Mouse (Mus musculus) splenic B cell, adult 2 months (primary cell): ENCODE measurements around the gene Slc26a8.
A peak's percentile ranks its signal among the peaks of the same experiment; 100 is the strongest.

Experiments
- DNase-seq: peaks from one replicate; pipeline ENCODE4 v3.0.0-alpha.2; 2011; ENCODE audit warnings: low read depth, low spot score
- H3K27me3 ChIP-seq: 2 replicates; pipeline ENCODE4 v1.6.1; 2012; ENCODE audit warnings: mild to moderate bottlenecking, low read length, moderate library complexity, mixed read lengths; ENCODE audit not compliant: control insufficient read depth, poor library complexity, insufficient read depth, severe bottlenecking
- H3K36me3 ChIP-seq: 2 replicates; pipeline ENCODE4 v1.6.1; 2012; ENCODE audit warnings: mild to moderate bottlenecking, low read length, moderate library complexity, mixed read lengths; ENCODE audit not compliant: control insufficient read depth, poor library complexity, insufficient read depth, severe bottlenecking

The Slc26a8 gene

GRCm38 (mm10) chr17:28640113-28640512 lies 49.9 kb downstream of the Slc26a8 start:
- no peak for DNase-seq
- no peaks in the 10 kb centered on the region for H3K27me3 ChIP-seq
- H3K36me3 ChIP-seq, result no peaks in the 10 kb centered on the region

GRCm38 (mm10) chr17:28637711-28638690 lies 52.0 kb downstream of the Slc26a8 start:
- no peaks in the 10 kb centered on the region for H3K36me3 ChIP-seq
- DNase-seq, result no peak
- H3K27me3 ChIP-seq, result no peaks in the 10 kb centered on the region

GRCm38 (mm10) chr17:28635842-28636241 lies 54.2 kb downstream of the Slc26a8 start:
- H3K27me3 ChIP-seq, result no peaks in the 10 kb centered on the region
- DNase-seq, result no peak
- H3K36me3 ChIP-seq, result no peaks in the 10 kb centered on the region

- DNase-seq, result no peak
- H3K27me3 ChIP-seq, result no peaks in the 10 kb centered on the region
- H3K36me3 ChIP-seq, result no peaks in the 10 kb centered on the region
Observed at GRCm38 (mm10) chr17:28629125-28629524, 60.9 kb downstream of the Slc26a8 start.

- Histone ChIP-seq H3K27me3 (no peaks in the 10 kb centered on the region), H3K36me3 (no peaks in the 10 kb centered on the region)
- DNase-seq, result no peak
Observed at GRCm38 (mm10) chr17:28628248-28629124, 61.5 kb downstream of the Slc26a8 start.

GRCm38 (mm10) chr17:28626937-28627336 lies 63.1 kb downstream of the Slc26a8 start:
- no peak for DNase-seq
- H3K36me3 ChIP-seq, result no peaks in the 10 kb centered on the region
- no peaks in the 10 kb centered on the region for H3K27me3 ChIP-seq

- Histone ChIP-seq H3K27me3 (no peaks in the 10 kb centered on the region), H3K36me3 (no peaks in the 10 kb centered on the region; the same call in 1 of the 2 replicates)
- DNase-seq, result peak; percentile 44
Observed at GRCm38 (mm10) chr17:28625327-28625726, 64.7 kb downstream of the Slc26a8 start.

GRCm38 (mm10) chr17:28624841-28625240 lies 65.2 kb downstream of the Slc26a8 start:
- Histone ChIP-seq H3K27me3 (no peaks in the 10 kb centered on the region), H3K36me3 (peaks cover under 1% of the 10 kb centered on the region; the same call in 1 of the 2 replicates)
- DNase-seq, result no peak

- peaks cover 2% of the 10 kb centered on the region; the same call in 1 of the 2 replicates for H3K36me3 ChIP-seq
- DNase-seq, result peak; percentile 88
- H3K27me3 ChIP-seq, result no peaks in the 10 kb centered on the region
Observed at GRCm38 (mm10) chr17:28622300-28622759, 67.7 kb downstream of the Slc26a8 start, which contains the start of gene Srpk1. Gene Srpk1, minus strand, starts transcription at chr17:28622709.

GRCm38 (mm10) chr17:28621381-28622299 lies 68.4 kb downstream of the Slc26a8 start:
- DNase-seq, result peak; percentile 54
- Histone ChIP-seq H3K36me3 (peaks cover 2% of the 10 kb centered on the region; the same call in 1 of the 2 replicates), H3K27me3 (no peaks in the 10 kb centered on the region)

GRCm38 (mm10) chr17:28618775-28619174 lies 71.3 kb downstream of the Slc26a8 start:
- no peak for DNase-seq
- Histone ChIP-seq H3K27me3 (no peaks in the 10 kb centered on the region), H3K36me3 (peaks cover 2% of the 10 kb centered on the region; the same call in 1 of the 2 replicates)

GRCm38 (mm10) chr17:28618124-28618523 lies 71.9 kb downstream of the Slc26a8 start:
- Histone ChIP-seq H3K36me3 (peaks cover 4% of the 10 kb centered on the region; the same call in 1 of the 2 replicates), H3K27me3 (no peaks in the 10 kb centered on the region)
- no peak for DNase-seq

- H3K36me3 ChIP-seq, result peaks cover 4% of the 10 kb centered on the region; the same call in 1 of the 2 replicates
- no peak for DNase-seq
- no peaks in the 10 kb centered on the region for H3K27me3 ChIP-seq
Observed at GRCm38 (mm10) chr17:28617636-28618035, 72.4 kb downstream of the Slc26a8 start.

- DNase-seq, result no peak
- H3K27me3 ChIP-seq, result no peaks in the 10 kb centered on the region
- H3K36me3 ChIP-seq, result 0 out of 2 replicates have a peak, but pooled peaks cover 4% of the 10 kb centered on the region
Observed at GRCm38 (mm10) chr17:28615332-28615731, 74.7 kb downstream of the Slc26a8 start.
